Mouse (Mus musculus) heart, adult 2 months (tissue): ENCODE results near the gene Usmg5.
"Not testable (repeated sequence)": the region's sequence is repeated elsewhere in the genome, so short reads cannot be mapped to it uniquely, and the experiment has no call there.

Experiments
- CTCF ChIP-seq: fragments of 200-600 bp; IDR thresholded peaks from 2 replicates; pipeline ENCODE4 v1.8.1; 2022; ENCODE audit warnings: antibody characterized with exemption, mild to moderate bottlenecking, moderate library complexity
- EP300 ChIP-seq: fragments of 200-500 bp; IDR thresholded peaks from 2 replicates; pipeline ENCODE4 v1.6.1; 2011; ENCODE audit warnings: low read depth, low read length, control low read depth; ENCODE audit not compliant: insufficient read depth

DNA sequence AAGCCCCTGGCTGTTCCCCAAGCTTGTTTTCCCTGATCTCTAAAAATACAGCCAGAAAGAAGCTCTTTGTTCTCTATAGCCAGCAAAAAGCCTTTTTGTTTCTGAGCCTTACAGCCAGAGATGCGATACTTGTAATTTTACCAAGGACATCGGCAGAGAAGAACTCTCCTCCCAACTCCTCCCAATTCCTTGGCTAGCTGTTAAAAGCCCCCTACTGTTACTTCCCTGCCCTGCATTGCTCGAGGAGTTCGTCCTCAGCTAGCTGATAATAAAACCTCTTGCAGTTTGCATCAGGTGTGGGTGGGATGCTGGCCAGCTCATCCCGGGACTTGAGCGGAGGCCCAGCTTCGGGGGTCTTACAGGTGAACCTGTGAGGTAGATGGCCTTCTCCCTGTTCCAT is 49.2 kb upstream of the Usmg5 start:
- not testable (repeated sequence) for TF ChIP-seq EP300, CTCF
